Mouse (Mus musculus) lung, postnatal 0 days (tissue): ENCODE results near the gene Sirt5.

Source experiments
- CTCF ChIP-seq: IDR thresholded peaks from 2 replicates; pipeline ENCODE4 v1.5.1; 2016; ENCODE audit warnings: antibody characterized with exemption, mild to moderate bottlenecking
- EP300 ChIP-seq: IDR thresholded peaks from 2 replicates; pipeline ENCODE4 v1.6.1; 2016; ENCODE audit warnings: antibody characterized with exemption, mild to moderate bottlenecking, control low read depth

- no peak for TF ChIP-seq CTCF
- peak; percentile 59; the same call in 1 of the 2 replicates for TF ChIP-seq EP300
Observed at GRCm38 (mm10) chr13:43374918-43375432, 9.7 kb downstream of the Sirt5 start.
